Mouse (Mus musculus): Measurements from ENCODE around the gene Dbn1. TPM values are rescaled to one million over a fixed set of nuclear protein-coding genes. Genes with fewer than 3 reads are reported as not detected.

Gene Dbn1
- total RNA-seq, 2 experiments from 2014 or later = 5.7 to 6.4 TPM

GRCm38 (mm10) chr13:55450511-55450980 is 37.4 kb downstream of the Dbn1 start:
- peak; percentile 82 to 90 for DNase-seq

GRCm38 (mm10) chr13:55449679-55450441 is 38.1 kb downstream of the Dbn1 start:
- DNase-seq = peak; percentile 22 to 45

GRCm38 (mm10) chr13:55449205-55449604 is 38.7 kb downstream of the Dbn1 start:
- no peak for DNase-seq

GRCm38 (mm10) chr13:55448131-55448530 is 39.8 kb downstream of the Dbn1 start:
- DNase-seq = no peak

- peak in 1 of 2 experiments; percentile 59 for DNase-seq
Measured at GRCm38 (mm10) chr13:55447543-55447943, 40.4 kb downstream of the Dbn1 start.

GRCm38 (mm10) chr13:55446483-55447105 is 41.3 kb downstream of the Dbn1 start:
- DNase-seq = no peak

- DNase-seq = no peak
Measured at GRCm38 (mm10) chr13:55445361-55446091, 42.4 kb downstream of the Dbn1 start.

- peak; percentile 100 for DNase-seq
Measured at GRCm38 (mm10) chr13:55444937-55445315, 43.0 kb downstream of the Dbn1 start, which contains the start of gene Grk6. TSS of gene Grk6 (plus strand) at chr13:55445072.

- no peak for DNase-seq
Measured at GRCm38 (mm10) chr13:55444286-55444936, 43.5 kb downstream of the Dbn1 start.

- DNase-seq = no peak
Measured at GRCm38 (mm10) chr13:55443799-55444285, 44.1 kb downstream of the Dbn1 start.

GRCm38 (mm10) chr13:55437111-55437629 is 50.7 kb downstream of the Dbn1 start:
- DNase-seq = peak in 1 of 2 experiments; percentile 29

- DNase-seq = peak in 1 of 2 experiments; percentile 31
Measured at GRCm38 (mm10) chr13:55431889-55432685, 55.8 kb downstream of the Dbn1 start.

GRCm38 (mm10) chr13:55430566-55430965 is 57.3 kb downstream of the Dbn1 start:
- DNase-seq = no peak

GRCm38 (mm10) chr13:55429226-55429888 is 58.6 kb downstream of the Dbn1 start:
- DNase-seq = peak; percentile 85 to 93

GRCm38 (mm10) chr13:55426613-55427012 is 61.3 kb downstream of the Dbn1 start, which contains the start of gene F12:
TSS of gene F12 (minus strand) at chr13:55426793.
- no peak for DNase-seq

Small RNAs within 50 kb of the gene (microRNA-seq; reads per million reads assigned to microRNA genes)
- gene Mir6943 = 0.81 to 1.5 reads per million in 2 experiments
- 0.76 to 1.4 reads per million in 2 experiments for gene Mir6944
- gene Mir6945 = 0.76 to 1.1 reads per million in 2 experiments

Other genes starting within 250 kb of the Dbn1 start
- gene Prelid1, start 167.6 kb downstream of the Dbn1 start, total RNA-seq (2021) = 10 to 100 TPM; 40.4 to 47.3 TPM
- gene Rab24, start 166.2 kb downstream of the Dbn1 start, total RNA-seq (2021) = 10 to 100 TPM; 35.2 to 38.0 TPM
- under 1 TPM; 0.21 to 0.37 TPM for gene Mxd3, start 158.3 kb downstream of the Dbn1 start, total RNA-seq (2021)
- gene Lman2, start 125.3 kb downstream of the Dbn1 start, total RNA-seq (2021) = 10 to 100 TPM; 46.7 to 51.6 TPM
- gene Rgs14, start 118.4 kb downstream of the Dbn1 start, total RNA-seq (2021) = 1 to 10 TPM in 1 of 2 experiments, under 1 TPM in 1; 0.57 to 1.5 TPM
- not detected for gene Slc34a1, start 89.9 kb downstream of the Dbn1 start, total RNA-seq (2021)
- not detected for gene Pfn3, start 72.9 kb downstream of the Dbn1 start, total RNA-seq (2021)
- not detected for gene F12, start 61.3 kb downstream of the Dbn1 start, total RNA-seq (2021)
- 10 to 100 TPM; 13.9 to 17.1 TPM for gene Grk6, start 43.0 kb downstream of the Dbn1 start, total RNA-seq (2021)
- under 1 TPM; 0.45 to 0.82 TPM for gene Prr7, start 23.8 kb downstream of the Dbn1 start, total RNA-seq (2021)
- gene Pdlim7, start 25.6 kb upstream of the Dbn1 start, total RNA-seq (2021) = 10 to 100 TPM; 42.2 to 46.6 TPM
- 1 to 10 TPM; 1.6 to 3.3 TPM for gene Dok3, start 41.2 kb upstream of the Dbn1 start, total RNA-seq (2021)
- 10 to 100 TPM; 11.6 to 13.8 TPM for gene Ddx41, start 48.5 kb upstream of the Dbn1 start, total RNA-seq (2021)
- 10 to 100 TPM; 11.7 to 14.3 TPM for gene Fam193b, start 83.0 kb upstream of the Dbn1 start, total RNA-seq (2021)
- 100 to 1,000 TPM in 1 of 2 experiments, 10 to 100 TPM in 1; 87.3 to 109 TPM for gene Tmed9, start 85.6 kb upstream of the Dbn1 start, total RNA-seq (2021)
- gene B4galt7, start 111.8 kb upstream of the Dbn1 start, total RNA-seq (2021) = 1 to 10 TPM; 8.3 to 9.4 TPM
- 10 to 100 TPM; 11.6 to 11.7 TPM for gene Caml, start 134.9 kb upstream of the Dbn1 start, total RNA-seq (2021)
- 10 to 100 TPM; 19.2 to 22.3 TPM for gene Ddx46, start 146.9 kb upstream of the Dbn1 start, total RNA-seq (2021)
- gene B230219D22Rik, start 205.0 kb upstream of the Dbn1 start, total RNA-seq (2021) = 10 to 100 TPM; 38.0 to 39.3 TPM
- 10 to 100 TPM; 43.7 to 48.5 TPM for gene Txndc15, start 226.5 kb upstream of the Dbn1 start, total RNA-seq (2021)
- gene Pcbd2, start 239.3 kb upstream of the Dbn1 start, total RNA-seq (2021) = 10 to 100 TPM; 51.3 to 56.3 TPM